Mouse (Mus musculus): ENCODE measurements around the gene Fuz. TPM values are rescaled to one million over a fixed set of nuclear protein-coding genes. Genes with fewer than 3 reads are reported as not detected.
A peak's percentile ranks its signal among the peaks of the same experiment; 100 is the strongest.

Fuz gene
- total and polyA plus RNA-seq, 2 experiments, result 5.7 to 25.1 TPM

GRCm38 (mm10) chr7:44850146-44850545 is 45.7 kb upstream of the Fuz start:
- DNase-seq (ENCODE audit: extremely low read depth, low read depth, low spot score), result peak; percentile 52
- Histone ChIP-seq H3K9ac (ENCODE audit: low read depth, low read length) (peak overlapping the region; percentile 92), H3K27me3 (ENCODE audit: control insufficient read depth, insufficient read depth, low read length) (no peaks in the 10 kb centered on the region), H3K27ac (replicated peaks; ENCODE audit: insufficient read depth, low read depth, low read length) (peak overlapping the region; percentile 98), H3K4me3 (ENCODE audit: insufficient read depth, low read depth, low read length) (peak overlapping the region; percentile 93), H3K4me1 (ENCODE audit: control insufficient read depth, insufficient read depth, low read length) (peaks cover 23% of the 10 kb centered on the region), H3K36me3 (ENCODE audit: control insufficient read depth, insufficient read depth, low read length) (peaks cover 13% of the 10 kb centered on the region; the same call in 1 of the 2 replicates), H3K79me2 (ENCODE audit: control insufficient read depth, insufficient read depth, low read length) (peaks cover 22% of the 10 kb centered on the region; the same call in 1 of the 2 replicates)
- under 1% methylated on average over 33 of the region's 33 CpGs for WGBS
- peak; percentile 55; the same call in 1 of the 2 replicates for TF ChIP-seq POLR2A (IDR thresholded peaks at IDR 0.05; ENCODE audit: extremely low read depth, insufficient read depth, low read length)
- TF ChIP-seq CTCF (IDR thresholded peaks at IDR 0.05; ENCODE audit: low read depth, low read length), result no peak

DNA sequence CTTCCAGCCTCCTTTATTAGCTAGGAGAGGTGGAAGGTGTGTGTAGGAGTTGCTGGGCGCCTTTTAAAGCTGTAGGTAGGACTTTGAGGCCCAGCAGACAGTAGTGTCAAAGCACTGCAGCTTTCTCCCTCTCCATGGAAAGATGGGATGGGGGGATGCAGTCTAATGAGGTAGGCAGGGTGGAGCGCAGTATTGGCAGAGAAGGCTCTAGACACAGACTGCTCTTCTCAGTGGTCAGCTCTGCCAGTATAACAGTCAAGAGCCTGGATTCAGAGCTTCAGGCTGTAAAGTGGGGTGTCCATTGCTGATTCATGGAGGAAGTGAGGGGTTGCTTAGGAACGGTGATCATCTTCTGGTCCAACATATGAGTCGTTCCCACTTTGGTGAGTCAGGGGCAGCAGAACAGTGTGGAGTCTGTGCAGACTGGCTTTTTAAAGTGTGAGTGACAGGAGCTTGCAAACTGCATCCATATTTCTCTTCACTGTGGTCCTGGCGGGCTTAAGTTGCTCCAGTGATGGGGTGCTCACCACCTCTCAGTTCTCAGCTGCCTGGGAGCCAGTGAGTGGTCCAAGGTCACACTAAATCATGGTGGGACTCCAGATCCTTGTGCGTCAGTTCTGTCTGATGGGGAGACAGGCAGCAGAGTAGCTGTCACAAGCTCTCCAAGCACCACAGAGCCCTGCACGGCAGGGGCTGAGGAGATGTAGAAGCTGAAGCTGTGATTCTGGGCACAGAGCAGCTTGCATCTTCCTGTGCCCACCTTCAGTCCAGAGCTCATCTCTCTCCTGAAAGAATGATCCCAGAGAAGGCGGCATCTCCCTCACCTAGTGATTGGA is 44.9 kb upstream of the Fuz start:
- Histone ChIP-seq H3K27me3 (ENCODE audit: control insufficient read depth, insufficient read depth, low read length) (no peaks in the 10 kb centered on the region), H3K4me3 (ENCODE audit: insufficient read depth, low read depth, low read length) (peak overlapping the region; percentile 93), H3K36me3 (ENCODE audit: control insufficient read depth, insufficient read depth, low read length) (peaks cover 5% of the 10 kb centered on the region; the same call in 1 of the 2 replicates), H3K79me2 (ENCODE audit: control insufficient read depth, insufficient read depth, low read length) (peaks cover 22% of the 10 kb centered on the region; the same call in 1 of the 2 replicates), H3K27ac (replicated peaks; ENCODE audit: insufficient read depth, low read depth, low read length) (peak overlapping the region; percentile 98), H3K9ac (ENCODE audit: low read depth, low read length) (peak overlapping the region; percentile 92), H3K4me1 (ENCODE audit: control insufficient read depth, insufficient read depth, low read length) (peaks cover 23% of the 10 kb centered on the region)
- DNase-seq (ENCODE audit: extremely low read depth, low read depth, low spot score), result no peak
- TF ChIP-seq CTCF (IDR thresholded peaks at IDR 0.05; ENCODE audit: low read depth, low read length), result no peak
- no peak for TF ChIP-seq POLR2A (IDR thresholded peaks at IDR 0.05; ENCODE audit: extremely low read depth, insufficient read depth, low read length)
- 64% methylated on average over 8 of the region's 8 CpGs for WGBS

DNA sequence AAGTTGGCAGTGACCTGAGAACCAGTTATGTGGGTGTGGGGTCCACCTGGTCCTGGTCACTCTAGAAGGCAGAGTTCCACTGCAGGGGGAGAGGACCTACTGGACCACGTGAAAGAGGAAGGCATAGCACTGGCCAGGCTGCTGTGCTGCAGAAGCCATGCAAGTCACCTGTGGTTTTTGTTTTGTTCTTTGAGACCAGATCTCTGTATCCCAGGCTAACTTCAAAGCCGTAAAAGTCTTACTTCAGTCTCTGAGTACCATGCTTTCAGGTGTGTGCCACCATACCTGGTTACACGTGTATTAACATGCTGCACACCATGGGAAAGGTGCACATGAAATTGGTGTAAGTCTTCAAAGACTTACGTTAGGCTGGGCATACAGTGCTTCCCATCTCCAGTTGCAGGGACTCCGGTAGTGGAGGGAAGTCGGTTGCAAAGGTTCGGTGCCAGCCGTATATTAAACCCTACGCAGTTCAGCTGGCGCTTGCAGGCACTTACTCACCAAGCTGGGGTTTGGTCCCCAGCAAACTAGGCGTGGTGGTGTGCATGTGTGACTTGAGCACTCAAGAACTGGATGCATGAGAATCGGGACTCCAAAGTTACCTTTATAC is 44.1 kb upstream of the Fuz start:
- Histone ChIP-seq H3K4me3 (ENCODE audit: insufficient read depth, low read depth, low read length) (no peak overlapping the region), H3K36me3 (ENCODE audit: control insufficient read depth, insufficient read depth, low read length) (no peaks in the 10 kb centered on the region), H3K4me1 (ENCODE audit: control insufficient read depth, insufficient read depth, low read length) (peaks cover 27% of the 10 kb centered on the region), H3K79me2 (ENCODE audit: control insufficient read depth, insufficient read depth, low read length) (peaks cover 21% of the 10 kb centered on the region; the same call in 1 of the 2 replicates), H3K27ac (replicated peaks; ENCODE audit: insufficient read depth, low read depth, low read length) (no peak overlapping the region), H3K27me3 (ENCODE audit: control insufficient read depth, insufficient read depth, low read length) (no peaks in the 10 kb centered on the region), H3K9ac (ENCODE audit: low read depth, low read length) (no peak overlapping the region)
- 89% methylated on average over 12 of the region's 12 CpGs for WGBS
- TF ChIP-seq POLR2A (IDR thresholded peaks at IDR 0.05; ENCODE audit: extremely low read depth, insufficient read depth, low read length) (no peak), CTCF (IDR thresholded peaks at IDR 0.05; ENCODE audit: low read depth, low read length) (no peak)
- DNase-seq (ENCODE audit: extremely low read depth, low read depth, low spot score), result no peak

GRCm38 (mm10) chr7:44852259-44853027 is 43.4 kb upstream of the Fuz start:
- no peak overlapping the region for H3K27ac ChIP-seq (replicated peaks; ENCODE audit: insufficient read depth, low read depth, low read length)
- peaks cover 20% of the 10 kb centered on the region; the same call in 1 of the 2 replicates for H3K79me2 ChIP-seq (ENCODE audit: control insufficient read depth, insufficient read depth, low read length)
- WGBS, result 92% methylated on average over 36 of the region's 36 CpGs
- H3K4me1 ChIP-seq (ENCODE audit: control insufficient read depth, insufficient read depth, low read length), result peaks cover 27% of the 10 kb centered on the region
- H3K27me3 ChIP-seq (ENCODE audit: control insufficient read depth, insufficient read depth, low read length), result no peaks in the 10 kb centered on the region
- H3K36me3 ChIP-seq (ENCODE audit: control insufficient read depth, insufficient read depth, low read length), result no peaks in the 10 kb centered on the region
- TF ChIP-seq CTCF (IDR thresholded peaks at IDR 0.05; ENCODE audit: low read depth, low read length) (no peak), POLR2A (IDR thresholded peaks at IDR 0.05; ENCODE audit: extremely low read depth, insufficient read depth, low read length) (no peak)
- DNase-seq (ENCODE audit: extremely low read depth, low read depth, low spot score), result no peak
- H3K4me3 ChIP-seq (ENCODE audit: insufficient read depth, low read depth, low read length), result no peak overlapping the region
- no peak overlapping the region for H3K9ac ChIP-seq (ENCODE audit: low read depth, low read length)

DNA sequence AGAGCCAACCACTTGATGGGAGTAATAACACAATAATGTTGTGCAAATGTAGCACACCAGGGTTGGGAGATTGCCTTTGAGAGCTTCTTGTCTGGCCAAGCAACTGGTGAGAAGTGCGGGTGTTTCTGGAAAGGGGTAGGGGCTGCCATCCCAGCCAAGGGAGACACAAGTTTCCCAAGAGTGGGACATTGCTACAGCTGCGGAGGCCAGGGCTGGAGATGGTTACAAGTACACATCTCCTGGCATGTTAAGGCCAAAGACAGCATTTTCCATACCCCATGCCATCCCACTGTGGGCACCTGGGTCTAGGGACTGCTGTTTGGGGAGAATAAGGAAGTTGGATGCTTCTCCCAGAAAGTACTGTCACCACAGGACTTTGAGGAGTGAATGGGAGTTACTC is 42.8 kb upstream of the Fuz start:
- Histone ChIP-seq H3K4me1 (ENCODE audit: control insufficient read depth, insufficient read depth, low read length) (peaks cover 22% of the 10 kb centered on the region), H3K36me3 (ENCODE audit: control insufficient read depth, insufficient read depth, low read length) (no peaks in the 10 kb centered on the region), H3K4me3 (ENCODE audit: insufficient read depth, low read depth, low read length) (no peak overlapping the region), H3K27ac (replicated peaks; ENCODE audit: insufficient read depth, low read depth, low read length) (no peak overlapping the region), H3K9ac (ENCODE audit: low read depth, low read length) (no peak overlapping the region), H3K79me2 (ENCODE audit: control insufficient read depth, insufficient read depth, low read length) (peaks cover 19% of the 10 kb centered on the region; the same call in 1 of the 2 replicates), H3K27me3 (ENCODE audit: control insufficient read depth, insufficient read depth, low read length) (no peaks in the 10 kb centered on the region)
- no peak for TF ChIP-seq POLR2A (IDR thresholded peaks at IDR 0.05; ENCODE audit: extremely low read depth, insufficient read depth, low read length)
- TF ChIP-seq CTCF (IDR thresholded peaks at IDR 0.05; ENCODE audit: low read depth, low read length), result no peak
- 95% methylated on average over 2 of the region's 2 CpGs for WGBS
- DNase-seq (ENCODE audit: extremely low read depth, low read depth, low spot score), result no peak

Data from liver, adult 2 months (tissue).